16 mouse cellular contexts compared by ENCODE assay signal in genomic region chr4:120886811-120887210, GRCm38 (mm10).
"Had no signal": no experiment of that assay in that cellular context is flagged by ENCODE, and none has a peak within 500 bp of the region (broad histone marks: within the 10 kb centered on the region; RNA-seq: fewer than 3 reads in every experiment).

No protein-coding gene starts in this region.

- ATAC-seq: midbrain, embryonic 13.5 days; midbrain, embryonic 16.5 days had no signal

- H3K27ac ChIP-seq: midbrain, embryonic 10.5 days; midbrain, embryonic 13.5 days; neural tube, embryonic 13.5 days; neural tube, embryonic 15.5 days had no signal

- H3K4me3 ChIP-seq: midbrain, embryonic 10.5 days; midbrain, embryonic 13.5 days; myocyte; neural tube, embryonic 13.5 days; neural tube, embryonic 15.5 days had no signal

- H3K27me3 ChIP-seq: neural tube, embryonic 13.5 days; neural tube, embryonic 15.5 days had no signal

- H3K36me3 ChIP-seq: midbrain, embryonic 10.5 days; midbrain, embryonic 13.5 days; neural tube, embryonic 13.5 days had no signal

- DNase-seq: lung, adult 18-20 months; lung, postnatal 10 days; retina, postnatal 1 day; right cerebral cortex, adult 18-20 months; right cerebral cortex, postnatal 25 days; right cerebral cortex, postnatal 4 days; spleen, adult 18-20 months; thymus, adult 18-20 months; thymus, postnatal 14 days; thymus, postnatal 36 days had no signal

- H3K9me3 ChIP-seq: midbrain, embryonic 10.5 days; midbrain, embryonic 13.5 days; neural tube, embryonic 13.5 days; neural tube, embryonic 15.5 days had no signal
